Mouse (Mus musculus): ENCODE results near the gene Kdm4d.
"Not testable (repeated sequence)": the region's sequence is repeated elsewhere in the genome, so short reads cannot be mapped to it uniquely, and the experiment has no call there.

Kdm4d gene

DNA sequence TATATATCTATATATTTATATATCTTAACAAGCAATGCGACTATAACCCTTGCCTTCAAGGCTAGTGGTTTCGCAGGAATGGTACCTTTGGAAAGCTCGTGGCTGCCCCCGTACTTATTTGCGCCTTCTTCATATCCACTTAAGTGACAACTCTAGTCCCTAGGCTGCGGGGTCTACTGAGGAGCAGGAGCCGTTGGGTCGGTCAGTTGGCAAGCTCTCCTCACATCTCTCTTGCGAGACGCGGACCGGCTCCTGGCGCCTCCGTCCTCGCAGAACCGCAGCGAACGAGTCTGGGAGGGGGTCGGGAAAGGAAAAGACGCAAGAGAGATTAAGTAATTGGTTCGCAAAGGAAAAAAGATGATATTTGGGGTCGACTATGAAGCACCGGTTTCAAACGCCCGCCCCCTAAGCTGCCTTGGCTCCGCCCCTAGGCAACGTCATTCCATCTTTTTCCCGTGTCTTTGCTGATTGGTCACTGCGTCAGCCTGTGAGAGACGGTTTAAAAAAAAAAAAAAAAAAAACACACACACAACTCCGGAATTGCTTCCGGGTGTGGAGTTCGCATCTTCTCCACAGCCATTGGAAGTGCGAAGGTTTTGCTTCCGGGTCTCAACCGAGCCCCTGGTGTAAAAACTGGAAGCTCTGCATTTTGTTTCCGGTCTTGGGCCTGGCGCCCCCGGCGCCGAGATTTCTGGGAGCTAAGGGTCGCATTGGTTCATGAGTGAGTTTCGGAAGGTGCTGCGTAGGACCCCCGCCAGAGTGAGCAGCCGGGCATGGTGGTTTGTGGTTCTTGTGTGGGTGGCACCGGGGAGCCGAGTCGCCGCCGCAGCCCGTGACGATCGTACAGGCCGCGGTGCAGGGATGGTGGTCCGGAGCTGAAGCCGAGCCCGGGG, at the start of gene Kdm4d, which contains the start of gene Cwc15:
Kdm4d (minus strand) TSS at position 460 of the 893 bp plus-strand sequence.
Cwc15 (plus strand) TSS at position 595 of the 893 bp plus-strand sequence.
- peak; percentile 99 for DNase-seq (ENCODE audit: low read depth)

- no peak for DNase-seq (ENCODE audit: low read depth)
These were observed 48.1 kb upstream of the Kdm4d start for GRCm38 (mm10) chr9:14548366-14548761.

DNA sequence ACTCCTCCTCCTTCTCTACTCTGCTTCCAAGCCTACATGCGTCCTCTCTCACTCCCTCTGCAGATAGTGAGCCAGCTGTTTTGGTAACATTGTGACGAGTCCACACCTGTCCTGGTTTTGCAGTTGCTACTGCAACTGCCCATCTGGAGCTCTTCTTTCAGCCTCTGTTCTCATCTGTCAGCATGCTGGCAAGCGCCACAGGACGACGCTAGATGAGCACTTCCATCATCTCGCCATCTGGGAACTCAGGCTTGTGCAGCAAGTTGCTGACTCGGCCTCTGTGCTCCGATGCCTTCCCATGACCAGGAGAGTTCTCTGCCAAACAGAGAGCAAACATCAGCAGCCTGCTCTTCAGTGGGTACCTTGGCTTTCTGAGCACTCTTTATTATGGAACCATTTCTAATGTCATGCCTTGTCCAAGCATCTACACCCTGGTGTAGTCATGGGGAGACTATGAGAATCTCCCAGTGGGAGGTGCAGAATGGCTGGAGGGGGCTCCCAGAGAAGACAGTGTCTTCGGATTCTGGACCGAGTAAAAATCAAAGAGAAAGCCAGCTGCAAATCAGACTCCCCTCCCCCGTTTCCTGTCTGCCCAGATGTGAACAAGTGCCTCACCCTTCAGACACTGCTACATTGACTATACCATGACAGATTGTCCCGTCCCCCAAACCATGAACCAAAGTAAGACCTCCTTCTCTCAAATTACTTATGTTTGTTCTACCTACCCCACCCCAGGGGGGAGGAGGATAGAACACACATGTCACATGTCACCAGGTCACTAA, 47.5 kb upstream of the Kdm4d start:
- DNase-seq (ENCODE audit: low read depth): no peak

DNA sequence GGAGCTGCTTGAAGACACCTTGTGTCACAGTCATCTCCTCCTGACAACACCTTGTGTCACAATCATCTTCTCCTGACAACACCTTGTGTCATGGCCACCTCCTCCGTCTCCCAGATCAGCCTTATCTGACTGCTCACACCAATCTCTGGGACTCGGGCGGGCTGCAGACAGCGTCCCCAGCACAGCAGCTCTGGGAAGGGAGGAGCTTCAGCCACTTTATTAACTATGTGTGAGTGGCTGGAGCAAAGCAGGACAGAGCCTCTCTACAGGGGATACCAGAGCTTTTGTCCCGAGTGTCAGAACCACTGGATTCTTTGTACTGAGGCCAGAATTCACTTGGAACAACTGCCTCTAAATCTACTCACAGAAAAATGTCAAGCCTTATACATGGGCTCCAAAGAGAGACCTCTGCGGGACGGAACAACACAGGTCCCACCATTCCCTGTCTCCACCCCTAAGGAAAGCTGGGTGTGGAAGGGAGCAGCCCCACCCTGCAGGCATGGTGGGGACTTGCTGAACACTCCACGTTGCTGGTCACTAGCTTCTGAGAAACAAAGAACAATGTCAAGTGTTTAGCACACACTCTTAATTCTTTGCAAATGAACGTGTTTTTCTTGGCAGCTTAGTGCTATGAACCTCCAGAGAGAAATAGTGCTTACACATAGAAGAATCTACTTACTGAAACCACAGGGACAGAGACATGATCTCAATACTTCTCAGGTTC, 43.9 kb upstream of the Kdm4d start:
- no peak for DNase-seq (ENCODE audit: low read depth)

- no peak for DNase-seq (ENCODE audit: low read depth)
These were observed 34.7 kb upstream of the Kdm4d start for GRCm38 (mm10) chr9:14534833-14535456.

GRCm38 (mm10) chr9:14533659-14534058, 33.4 kb upstream of the Kdm4d start:
- no peak for DNase-seq (ENCODE audit: low read depth)

DNA sequence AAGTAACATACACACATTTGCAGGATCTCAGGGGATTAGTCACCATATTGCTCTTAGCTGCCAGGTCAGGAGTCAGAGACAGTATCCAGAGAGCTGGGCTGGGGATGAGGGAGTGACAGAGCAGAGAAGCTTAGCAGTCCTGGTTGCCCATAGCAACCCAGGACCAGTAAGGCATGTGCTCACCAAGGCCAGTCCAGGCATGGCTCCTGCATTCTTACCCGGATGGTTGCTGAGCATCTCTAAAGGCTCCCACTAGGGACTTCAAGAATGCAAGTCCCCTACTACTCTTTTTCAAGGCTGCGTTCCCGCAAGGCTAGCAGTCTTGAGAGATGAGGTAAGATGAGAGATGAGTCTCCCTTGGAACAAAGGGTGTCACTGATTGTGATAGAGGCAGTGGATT, 32.0 kb upstream of the Kdm4d start:
- DNase-seq (ENCODE audit: low read depth): no peak

DNA sequence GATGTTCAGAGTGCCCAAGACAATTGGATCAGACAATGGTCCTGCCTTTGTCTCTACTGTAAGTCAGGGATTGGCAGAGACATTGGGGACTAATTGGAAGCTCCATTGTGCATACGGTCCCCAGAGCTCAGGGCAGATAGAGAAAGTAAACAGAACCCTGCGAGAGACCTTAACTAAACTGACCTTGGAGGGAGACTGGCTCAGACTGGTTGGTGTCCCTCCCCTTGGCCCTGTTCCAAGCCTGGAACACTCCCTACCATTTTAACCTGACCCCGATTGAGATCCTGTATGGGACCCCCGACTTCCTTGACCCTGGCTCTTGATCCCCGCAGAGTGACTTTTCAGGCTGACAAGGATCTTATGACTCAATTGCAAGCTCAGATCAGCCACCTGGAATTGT, 29.7 kb upstream of the Kdm4d start:
- no peak for DNase-seq (ENCODE audit: low read depth)

GRCm38 (mm10) chr9:14523408-14524043, 23.2 kb upstream of the Kdm4d start:
- DNase-seq (ENCODE audit: low read depth): peak; percentile 39

DNA sequence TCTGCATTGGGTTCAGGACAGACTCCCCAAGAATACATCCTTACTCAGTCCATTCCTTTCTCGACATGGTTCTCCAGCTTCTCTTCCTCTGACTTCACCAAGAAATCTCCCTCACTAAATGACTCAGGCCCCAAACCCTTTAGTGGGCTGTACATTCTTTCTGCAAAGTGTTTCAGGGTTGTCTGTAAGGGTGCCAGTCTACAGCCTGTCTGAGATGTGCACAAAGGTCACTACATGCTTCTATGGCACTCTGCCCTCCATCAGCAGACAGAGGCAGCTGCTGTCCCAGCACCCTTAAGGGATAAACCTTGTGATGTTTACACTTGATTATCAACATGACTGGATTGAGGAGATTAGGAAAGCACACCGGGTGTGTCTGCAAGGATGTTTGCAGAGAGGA, 21.4 kb upstream of the Kdm4d start:
- DNase-seq (ENCODE audit: low read depth): no peak

DNA sequence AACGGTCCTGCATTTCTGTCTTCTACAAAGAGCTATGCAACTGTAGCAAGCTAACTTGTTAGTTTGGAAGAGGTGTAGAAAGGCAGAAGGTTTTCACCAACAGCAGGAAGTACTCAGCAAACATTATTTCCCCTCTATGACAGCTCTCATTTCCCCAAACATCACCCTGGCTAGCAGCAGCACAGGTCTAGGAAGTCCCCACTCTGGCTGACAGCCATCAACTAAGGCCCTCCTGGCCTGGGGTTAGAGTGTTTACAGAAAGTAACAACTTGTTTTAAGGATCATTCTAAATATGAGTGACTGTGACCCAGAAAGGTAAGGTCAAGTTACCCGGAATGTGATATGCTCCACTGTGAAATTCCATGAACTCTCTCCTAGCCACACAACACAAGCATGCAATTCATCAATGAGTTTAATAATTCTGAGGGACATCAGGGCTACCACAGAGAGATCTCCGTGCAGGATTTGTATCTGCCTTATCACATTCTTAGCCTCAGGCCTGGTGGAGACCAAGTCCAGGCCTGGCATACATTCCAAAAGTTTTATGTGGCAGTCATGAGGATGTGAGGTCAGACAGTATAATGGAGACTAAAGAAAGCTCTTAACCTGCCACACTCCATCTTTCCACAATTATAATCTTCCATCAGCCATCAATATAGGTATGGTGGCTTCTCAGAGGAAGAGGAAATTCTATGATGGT, 20.8 kb upstream of the Kdm4d start:
- no peak for DNase-seq (ENCODE audit: low read depth)

GRCm38 (mm10) chr9:14518105-14518504, 17.8 kb upstream of the Kdm4d start:
- DNase-seq (ENCODE audit: low read depth): no peak

DNA sequence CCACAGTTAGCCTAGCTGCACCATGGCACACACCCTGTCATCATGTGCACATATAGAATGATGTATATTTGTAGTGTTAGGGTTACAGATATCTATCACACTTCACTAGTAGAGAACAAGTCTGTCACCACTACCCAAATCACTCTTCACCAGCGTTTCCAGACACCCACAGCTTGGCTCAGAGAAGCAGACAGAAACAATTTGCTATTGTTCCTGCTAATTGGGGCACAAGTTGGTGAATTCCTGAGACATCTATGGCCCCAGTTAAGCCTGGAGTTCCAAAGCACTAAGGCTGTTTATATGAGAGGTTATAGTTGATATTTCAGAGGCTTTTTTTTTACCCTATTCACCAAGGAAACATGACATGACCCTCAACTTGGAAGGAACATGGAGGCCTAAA, 17.0 kb upstream of the Kdm4d start:
- DNase-seq (ENCODE audit: low read depth): no peak

DNA sequence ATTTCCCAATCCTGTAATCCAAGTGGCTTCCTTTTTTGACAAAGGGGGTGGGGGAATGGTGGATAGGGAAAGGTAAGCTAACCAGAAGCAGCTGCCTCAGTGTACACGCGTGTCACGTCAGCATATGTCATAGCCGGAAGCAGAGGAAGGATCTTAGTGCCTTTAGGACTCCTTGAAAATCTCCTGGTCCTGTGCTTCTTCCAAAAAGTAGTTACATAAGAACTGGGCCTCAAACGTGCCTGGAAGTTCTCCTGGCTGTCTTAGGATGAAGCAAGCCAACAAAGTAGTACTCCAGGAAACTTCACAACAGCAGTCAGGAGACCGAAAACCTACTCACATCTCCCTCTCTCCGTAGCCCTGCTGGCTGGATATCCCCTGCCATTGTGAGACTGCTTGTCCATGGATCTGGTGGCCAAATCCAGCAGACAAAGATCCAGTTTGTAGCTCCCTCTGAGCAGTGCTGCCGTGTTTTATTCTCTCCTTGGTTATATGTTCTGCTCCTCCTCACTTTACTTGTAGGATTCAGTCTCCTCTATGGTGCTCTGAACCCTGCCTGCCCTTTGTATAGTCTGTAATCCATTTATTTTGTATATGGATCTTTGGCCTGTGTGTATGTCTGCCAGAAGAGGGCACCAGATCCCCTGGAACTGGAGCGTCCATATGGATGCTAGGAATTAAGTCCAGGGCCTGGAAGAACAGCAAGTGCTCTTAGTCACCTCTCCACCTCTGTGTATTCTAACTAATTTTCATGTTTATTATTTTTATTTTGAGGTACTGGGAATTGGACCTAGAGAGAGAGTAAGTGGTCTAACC, 12.6 kb upstream of the Kdm4d start:
- no peak for DNase-seq (ENCODE audit: low read depth)

DNA sequence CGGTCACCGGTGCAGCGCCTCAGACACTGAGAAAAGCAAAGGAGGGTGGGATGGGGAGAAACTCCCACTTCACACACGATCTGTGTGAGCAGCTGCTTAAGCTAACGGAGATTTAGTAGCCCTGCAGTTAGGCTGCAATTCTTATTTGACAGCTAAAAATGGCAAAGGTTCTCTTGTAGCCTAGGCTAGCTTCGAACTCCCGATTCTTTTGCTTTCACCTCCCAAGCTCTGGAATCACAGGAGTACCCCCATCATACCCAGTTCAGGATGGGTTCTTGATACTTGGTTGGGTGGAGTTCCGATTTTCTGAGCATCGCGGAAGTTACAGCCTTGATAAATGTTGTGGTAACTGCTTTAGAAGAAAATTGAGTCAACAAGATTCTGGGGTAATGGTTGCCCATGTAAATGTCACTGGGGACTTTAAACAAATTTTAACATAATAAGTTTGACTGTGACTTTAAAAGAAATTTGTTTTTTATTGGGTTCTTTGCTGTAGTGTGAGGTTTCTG, 688 bp upstream of the Kdm4d start:
- DNase-seq (ENCODE audit: low read depth): peak; percentile 19

GRCm38 (mm10) chr9:14498896-14499705, 1.2 kb downstream of the Kdm4d start:
- DNase-seq (ENCODE audit: low read depth): no peak

- not testable (repeated sequence) for DNase-seq (ENCODE audit: low read depth)
These were observed 36.6 kb downstream of the Kdm4d start for GRCm38 (mm10) chr9:14463668-14464067.

- DNase-seq (ENCODE audit: low read depth): not testable (repeated sequence)
These were observed 37.7 kb downstream of the Kdm4d start for GRCm38 (mm10) chr9:14462536-14462935.

DNA sequence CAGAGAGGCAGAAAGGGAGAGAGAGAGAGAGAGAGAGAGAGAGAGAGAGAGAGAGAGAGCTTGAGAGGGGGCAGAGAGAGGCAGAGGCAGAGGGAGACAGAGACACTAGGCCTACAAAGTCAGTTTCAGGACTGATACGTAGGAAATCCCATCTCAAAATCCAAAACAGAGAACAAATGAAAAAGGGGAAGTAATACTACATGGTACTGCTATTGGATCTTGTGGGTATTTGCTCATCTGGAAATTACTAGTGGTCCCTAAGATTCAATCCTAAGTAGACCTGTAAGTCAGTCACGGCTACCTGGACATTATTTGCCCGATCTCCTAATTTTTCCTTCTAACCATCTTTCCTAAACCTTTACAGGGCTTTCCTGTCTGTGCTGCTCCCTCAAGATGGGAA, 44.0 kb downstream of the Kdm4d start:
- no peak for DNase-seq (ENCODE audit: low read depth)

Data from c-Kit-positive CD71-positive TER-119-negative erythroid progenitor cells, embryonic 14.5 days (primary cell).